Mouse (Mus musculus) lung, postnatal 0 days (tissue): Measurements from ENCODE around the gene Cfap61.

ENCODE experiments used
- CTCF ChIP-seq: IDR thresholded peaks from 2 replicates; pipeline ENCODE4 v1.5.1; 2016; ENCODE audit warnings: antibody characterized with exemption, mild to moderate bottlenecking
- EP300 ChIP-seq: IDR thresholded peaks from 2 replicates; pipeline ENCODE4 v1.6.1; 2016; ENCODE audit warnings: antibody characterized with exemption, mild to moderate bottlenecking, control low read depth

DNA sequence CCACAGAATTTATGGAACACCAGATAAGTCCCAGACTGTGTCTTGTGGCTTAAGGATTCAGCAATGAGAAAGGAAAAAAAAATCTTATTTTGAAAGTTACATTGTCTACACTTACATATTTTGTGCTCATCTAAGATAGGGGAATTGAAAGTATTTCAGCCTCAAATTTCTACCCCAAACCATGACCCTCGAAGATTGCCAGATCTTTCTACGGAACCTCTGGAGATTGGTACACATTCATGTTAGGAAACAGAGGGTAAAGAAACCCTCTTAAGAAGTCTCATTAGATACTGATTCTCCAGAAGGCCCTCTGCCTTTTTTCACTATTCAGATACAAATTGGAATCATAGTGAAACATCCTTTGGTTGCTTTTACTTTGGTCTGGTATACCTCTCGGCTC, 195.9 kb downstream of the Cfap61 start:
- TF ChIP-seq EP300: no peak
- TF ChIP-seq CTCF: no peak
